Mouse (Mus musculus) left cerebral cortex, postnatal 10 days (tissue): ENCODE measurements at regions not wholly inside any gene's neighbourhood (a gene's known extent, or its start where the extent isn't known, plus 50 kb on each side); places are given as distances from the start of the nearest gene placed in this dataset.
"Not testable (repeated sequence)": the region's sequence is repeated elsewhere in the genome, so short reads cannot be mapped to it uniquely, and the experiment has no call there.

Experiments
- DNase-seq, 2 experiments: peaks; one replicate each; pipeline ENCODE4 v3.0.0; 2021 to 2022; ENCODE audit warnings: low spot score in 2 of 2, mixed read lengths in 1 of 2; ENCODE audit errors: extremely low spot score in 1 of 2
- intact Hi-C: fragments of 180-260 bp; cut with DNase I; formaldehyde crosslinking; loops from one replicate; pipeline ENCODE4 v1.15.1; 2025

GRCm38 (mm10) chr10:38704762-38705130, 116.8 kb downstream of the Rfpl4b start:
- intact Hi-C loops, DNase-seq: not testable (repeated sequence)

GRCm38 (mm10) chr10:38703954-38704761, 117.4 kb downstream of the Rfpl4b start:
- intact Hi-C loops: no loop called here

GRCm38 (mm10) chr10:38677453-38677852, 144.1 kb downstream of the Rfpl4b start:
- DNase-seq: no peak
- intact Hi-C loops: no loop called here

More at GRCm38 (mm10) chr10:38703954-38704761, 117.4 kb downstream of the Rfpl4b start:
- no peak for DNase-seq

- intact Hi-C loops: no loop called here
- DNase-seq: peak in 1 of 2 experiments; percentile 4
Observed at GRCm38 (mm10) chr10:38668610-38669009, 153.0 kb downstream of the Rfpl4b start.

- intact Hi-C loops: no loop called here
- DNase-seq: no peak
Observed at GRCm38 (mm10) chr10:38667841-38668240, 153.7 kb downstream of the Rfpl4b start.

GRCm38 (mm10) chr10:38635695-38636094, 185.9 kb downstream of the Rfpl4b start:
- intact Hi-C loops: no loop called here
- no peak for DNase-seq

GRCm38 (mm10) chr10:38629907-38630505, 191.6 kb downstream of the Rfpl4b start:
- DNase-seq: no peak
- intact Hi-C loops: no loop called here

- intact Hi-C loops: no loop called here
- DNase-seq: no peak
Observed at GRCm38 (mm10) chr10:38623399-38623798, 198.2 kb downstream of the Rfpl4b start.

GRCm38 (mm10) chr10:38609606-38610510, 211.7 kb downstream of the Rfpl4b start:
- intact Hi-C loops: no loop called here
- DNase-seq: no peak

GRCm38 (mm10) chr10:38586061-38586460, 235.5 kb downstream of the Rfpl4b start:
- intact Hi-C loops: no loop called here
- DNase-seq: no peak

GRCm38 (mm10) chr10:38575726-38576125, 245.9 kb downstream of the Rfpl4b start:
- intact Hi-C loops: no loop called here
- DNase-seq: no peak

GRCm38 (mm10) chr10:38573728-38574127, 247.9 kb downstream of the Rfpl4b start:
- intact Hi-C loops: no loop called here

GRCm38 (mm10) chr10:38573146-38573545, 248.4 kb downstream of the Rfpl4b start:
- DNase-seq: peak in 1 of 2 experiments; percentile 50
- intact Hi-C loops: no loop called here

More at GRCm38 (mm10) chr10:38573728-38574127, 247.9 kb downstream of the Rfpl4b start:
- no peak for DNase-seq

GRCm38 (mm10) chr10:38567270-38567669, 254.3 kb downstream of the Rfpl4b start:
- no peak for DNase-seq
- intact Hi-C loops: no loop called here

- no peak for DNase-seq
- intact Hi-C loops: no loop called here
Observed at GRCm38 (mm10) chr10:38566361-38566760, 255.2 kb downstream of the Rfpl4b start.

- DNase-seq: peak; percentile 47 to 77
- intact Hi-C loops: loop anchor here (10.0 kb wide), 1 partner anchor 490 kb away; no protein-coding TSS in a partner anchor
Observed at GRCm38 (mm10) chr10:38555040-38555439, 266.5 kb downstream of the Rfpl4b start.

- DNase-seq: peak; percentile 25 to 55
- intact Hi-C loops: loop anchor here (5.0 to 10.0 kb wide), 3 partner anchors 491 to 1482 kb away; partner anchors contain the start of gene Marcks
Observed at GRCm38 (mm10) chr10:38553688-38554680, 267.6 kb downstream of the Rfpl4b start.

GRCm38 (mm10) chr10:38553326-38553687, 268.3 kb downstream of the Rfpl4b start:
- DNase-seq: no peak

More at GRCm38 (mm10) chr10:38553326-38553687, 268.3 kb downstream of the Rfpl4b start:
- intact Hi-C loops: loop anchor here (5.0 to 10.0 kb wide), 3 partner anchors 491 to 1481 kb away; partner anchors contain the start of gene Marcks
